12 mouse cellular contexts compared by ENCODE assay signal in the genomic region with DNA sequence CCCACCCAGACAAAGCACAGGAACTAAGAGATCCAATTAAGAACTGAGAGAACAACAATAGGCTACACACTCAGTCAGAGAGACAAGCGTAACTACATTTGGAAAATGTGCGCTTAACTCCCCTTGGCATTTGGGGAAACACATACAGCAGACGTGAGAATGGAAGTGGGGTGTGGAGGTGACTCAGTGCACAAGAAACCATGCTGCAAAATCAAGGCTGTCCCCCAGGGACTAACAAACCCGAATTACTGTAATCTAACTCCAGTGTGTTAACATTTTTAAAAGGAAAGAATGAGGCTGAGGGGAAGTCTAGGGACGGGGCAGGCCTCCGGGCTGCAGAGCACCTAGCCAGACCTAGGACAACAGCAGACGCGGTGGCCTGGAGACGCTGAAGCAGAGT. TPM values are rescaled to one million over a fixed set of nuclear protein-coding genes. Genes with fewer than 3 reads are reported as not detected.
A peak's percentile ranks its signal among the peaks of the same experiment; 100 is the strongest.
DNase-seq lines count a peak whose midpoint lies in the region; ATAC-seq and TF ChIP-seq lines count a peak whose summit lies in the region.
"Had no signal": no experiment of that assay in that cellular context is flagged by ENCODE, and none has a peak within 500 bp of the region (broad histone marks: within the 10 kb centered on the region; RNA-seq: fewer than 3 reads in every experiment).

No protein-coding gene starts in this region.

- peak overlapping the region; percentile 70 for H3K27ac ChIP-seq in hindbrain, embryonic 13.5 days
- no peak overlapping the region for H3K27ac ChIP-seq in hindbrain, embryonic 14.5 days
- H3K27ac ChIP-seq in thymus, adult 2 months (ENCODE audit: control insufficient read depth, insufficient read depth, low read length): peak overlapping the region; percentile 81
- peak overlapping the region; percentile 72 for H3K27ac ChIP-seq in embryonic fibroblast, embryonic 13.5 days (ENCODE audit: insufficient read depth, low read length)
- H3K27ac ChIP-seq: heart, embryonic 13.5 days; liver, embryonic 12.5 days; midbrain, embryonic 12.5 days had no signal

- H3K9ac ChIP-seq in hindbrain, embryonic 13.5 days: 0 out of 2 replicates have a peak overlapping the region, but pooled peaks have one; percentile 1
- H3K9ac ChIP-seq in hindbrain, embryonic 14.5 days: no peak overlapping the region
- H3K9ac ChIP-seq: heart, embryonic 13.5 days; liver, embryonic 12.5 days; midbrain, embryonic 12.5 days had no signal

- WGBS in hindbrain, embryonic 13.5 days: 80% methylated on average over 9 of the region's 9 CpGs
- 83% methylated on average over 9 of the region's 9 CpGs for WGBS in hindbrain, embryonic 14.5 days
- 94% methylated on average over 9 of the region's 9 CpGs for WGBS in thymus, adult 2 months

- H3K27me3 ChIP-seq in hindbrain, embryonic 13.5 days: no peaks in the 10 kb centered on the region
- no peaks in the 10 kb centered on the region for H3K27me3 ChIP-seq in hindbrain, embryonic 14.5 days (ENCODE audit: control insufficient read depth, insufficient read depth, low read length)
- no peaks in the 10 kb centered on the region for H3K27me3 ChIP-seq in thymus, adult 2 months (ENCODE audit: control insufficient read depth, insufficient read depth, low read length)
- H3K27me3 ChIP-seq: heart, embryonic 13.5 days; liver, embryonic 12.5 days; midbrain, embryonic 12.5 days; Patski had no signal

- no peak for DNase-seq in hindbrain, embryonic 14.5 days (ENCODE audit: low spot score)
- DNase-seq in thymus, adult 2 months: no peak
- no peak for DNase-seq in thymus, postnatal 25 days
- no peak for DNase-seq in c-Kit-positive CD71-positive TER-119-positive erythroid progenitor cells, embryonic 14.5 days (ENCODE audit: low spot score)

- peaks cover 72% of the 10 kb centered on the region for H3K36me3 ChIP-seq in hindbrain, embryonic 13.5 days
- peaks cover 93% of the 10 kb centered on the region for H3K36me3 ChIP-seq in hindbrain, embryonic 14.5 days (replicated peaks; ENCODE audit: control insufficient read depth, insufficient read depth)
- peaks cover 23% of the 10 kb centered on the region for H3K36me3 ChIP-seq in thymus, adult 2 months (ENCODE audit: control insufficient read depth, insufficient read depth, low read length)

- no peak overlapping the region for H3K4me2 ChIP-seq in hindbrain, embryonic 13.5 days
- no peak overlapping the region for H3K4me2 ChIP-seq in hindbrain, embryonic 14.5 days (replicated peaks)
- H3K4me2 ChIP-seq: heart, embryonic 13.5 days; liver, embryonic 12.5 days; midbrain, embryonic 12.5 days had no signal

- no peak for TF ChIP-seq POLR2A in thymus, adult 2 months (IDR thresholded peaks at IDR 0.05; ENCODE audit: control insufficient read depth, extremely low read depth, insufficient read depth, low read length, poor library complexity)
- TF ChIP-seq POLR2A in embryonic fibroblast, embryonic 13.5 days (IDR thresholded peaks at IDR 0.05; ENCODE audit: low read depth, low read length): no peak

- H3K4me1 ChIP-seq in hindbrain, embryonic 13.5 days (replicated peaks): peaks cover 11% of the 10 kb centered on the region
- no peaks in the 10 kb centered on the region; the same call in 1 of the 2 replicates for H3K4me1 ChIP-seq in hindbrain, embryonic 14.5 days (replicated peaks; ENCODE audit: control insufficient read depth, insufficient read depth, low read length)
- peaks cover 20% of the 10 kb centered on the region for H3K4me1 ChIP-seq in thymus, adult 2 months (replicated peaks; ENCODE audit: control insufficient read depth, insufficient read depth, low read length)
- H3K4me1 ChIP-seq in embryonic fibroblast, embryonic 13.5 days (ENCODE audit: control insufficient read depth, insufficient read depth, low read length): peaks cover 6% of the 10 kb centered on the region
- H3K4me1 ChIP-seq: heart, embryonic 13.5 days; liver, embryonic 12.5 days had no signal

- TF ChIP-seq CTCF in thymus, adult 2 months (IDR thresholded peaks at IDR 0.05; ENCODE audit: borderline replicate concordance, control insufficient read depth, extremely low read depth, insufficient read depth, low read length, poor library complexity): no peak
- no peak for TF ChIP-seq CTCF in embryonic fibroblast, embryonic 13.5 days (IDR thresholded peaks at IDR 0.05; ENCODE audit: borderline replicate concordance, insufficient read depth, low read length)

- H3K9me3 ChIP-seq in hindbrain, embryonic 13.5 days: no peaks in the 10 kb centered on the region
- no peaks in the 10 kb centered on the region for H3K9me3 ChIP-seq in hindbrain, embryonic 14.5 days (ENCODE audit: control insufficient read depth, low read length)
- H3K9me3 ChIP-seq: heart, embryonic 13.5 days; liver, embryonic 12.5 days; midbrain, embryonic 12.5 days had no signal

- ATAC-seq in hindbrain, embryonic 13.5 days (ENCODE audit: low FRiP score): no peak
- ATAC-seq in hindbrain, embryonic 14.5 days (ENCODE audit: low FRiP score): no peak
- no peak for ATAC-seq in granulocyte monocyte progenitor cell, adult 5-6 weeks (replicated peaks; ENCODE audit: poor library complexity, severe bottlenecking)
- ATAC-seq: CD4-positive, CD25-positive, alpha-beta regulatory T cell, adult 4 months; liver, embryonic 12.5 days; Patski had no signal

- H3K4me3 ChIP-seq in hindbrain, embryonic 13.5 days: no peak overlapping the region
- H3K4me3 ChIP-seq in hindbrain, embryonic 14.5 days (replicated peaks; ENCODE audit: low read length): no peak overlapping the region
- no peak overlapping the region for H3K4me3 ChIP-seq in thymus, adult 2 months (ENCODE audit: control insufficient read depth, insufficient read depth, low read length)
- H3K4me3 ChIP-seq in embryonic fibroblast, embryonic 13.5 days (ENCODE audit: insufficient read depth, low read length): no peak overlapping the region
- H3K4me3 ChIP-seq: heart, embryonic 13.5 days; liver, embryonic 12.5 days; midbrain, embryonic 12.5 days had no signal

RNA-seq across cellular contexts. Expression of a gene that starts 52.6 kb away (rescaled TPM):
- 56.5 and 59.5 TPM in 2 replicates for polyA plus RNA-seq in hindbrain, embryonic 13.5 days (2015; fragmentation: Nextera tagmentation; extraction: Ambion mirVana)
- polyA plus RNA-seq in hindbrain, embryonic 14.5 days (2014; fragmentation: Nextera tagmentation; extraction: Ambion mirVana): 53.8 and 55.3 TPM in 2 replicates
- 110 and 148 TPM in 2 replicates for polyA plus RNA-seq in thymus, adult 2 months (2012; rRNA removed)
- 86.6 and 87.7 TPM in 2 replicates for polyA plus RNA-seq in embryonic fibroblast, embryonic 13.5 days (2011; ENCODE audit: insufficient read length, low read depth, missing spikeins)
- 58.4 and 58.8 TPM in 2 replicates for total RNA-seq in granulocyte monocyte progenitor cell, adult 5-6 weeks (2014; fragmentation: Nextera tagmentation)
- total RNA-seq in granulocyte monocyte progenitor cell, adult 5-6 weeks (2017): 28.7 and 38.6 TPM in 2 replicates
